Mouse (Mus musculus) stomach, embryonic 14.5 days (tissue): ENCODE data around the gene Inpp5k. TPM values are rescaled to one million over a fixed set of nuclear protein-coding genes. Genes with fewer than 3 reads are reported as not detected.

ENCODE experiments used
- ATAC-seq: fragments of 200-750 bp; cut with Nextera tagmentation; 2 replicates; pipeline ENCODE4 v1.8.0; 2017; ENCODE audit warnings: low read depth, moderate TSS enrichment; ENCODE audit not compliant: insufficient number of reproducible peaks, insufficient read depth, low FRiP score
- H3K27ac ChIP-seq: fragments of 300-500 bp; sonication (generic); 2 replicates; pipeline ENCODE4 v1.5.1; 2014; ENCODE audit warnings: mild to moderate bottlenecking, low read length, moderate library complexity, mixed read lengths
- H3K27me3 ChIP-seq: fragments of 300-500 bp; sonication (generic); 2 replicates; pipeline ENCODE4 v1.6.1; 2014; ENCODE audit warnings: low read length, control low read depth, mixed read lengths; ENCODE audit not compliant: control insufficient read depth, insufficient read depth
- H3K36me3 ChIP-seq: fragments of 300-500 bp; sonication (generic); 2 replicates; pipeline ENCODE4 v1.6.1; 2014; ENCODE audit warnings: mild to moderate bottlenecking, control low read depth, low read length, moderate library complexity, mixed read lengths; ENCODE audit not compliant: control insufficient read depth, insufficient read depth
- H3K4me1 ChIP-seq: fragments of 300-500 bp; sonication (generic); 2 replicates; pipeline ENCODE4 v1.6.1; 2014; ENCODE audit warnings: low read length, control low read depth, mixed read lengths; ENCODE audit not compliant: control insufficient read depth, insufficient read depth
- H3K4me2 ChIP-seq: fragments of 300-500 bp; sonication (generic); replicated peaks from 2 replicates; pipeline ENCODE4 v1.6.1; 2014; ENCODE audit warnings: low read depth, low read length, control low read depth
- H3K4me3 ChIP-seq: fragments of 300-500 bp; sonication (generic); 2 replicates; pipeline ENCODE4 v1.5.1; 2014; ENCODE audit warnings: low read depth, low read length, control low read depth
- H3K9ac ChIP-seq: fragments of 300-500 bp; sonication (generic); replicated peaks from 2 replicates; pipeline ENCODE4 v1.6.1; 2014; ENCODE audit warnings: low read depth, mild to moderate bottlenecking, control low read depth, low read length, moderate library complexity, mixed read lengths
- H3K9me3 ChIP-seq: fragments of 300-500 bp; sonication (generic); 2 replicates; pipeline ENCODE4 v1.6.1; 2016; ENCODE audit warnings: low read depth, low read length, control low read depth; ENCODE audit not compliant: control insufficient read depth
- WGBS: fragments of 180-500 bp; shearing (Covaris S2); extraction: QIAGEN DNeasy Blood & Tissue Kit; methylation state at CpG from one replicate; pipeline ENCODE4 v1.1.7; 2014; 5-methylcytosine and 5-hydroxymethylcytosine counted together
- polyA plus RNA-seq: library from polyadenylated mRNA; unstranded; fragments of >200 nt; fragmentation: Nextera tagmentation; extraction: Ambion mirVana; gene quantifications from 2 replicates; pipeline ENCODE4 v1.2.1, GENCODE M21; 2014

Inpp5k gene
- polyA plus RNA-seq, 1 experiment from 2014 or later, result 27.7 TPM

GRCm38 (mm10) chr11:75652942-75653684, 22.3 kb downstream of the Inpp5k start:
- peak overlapping the region; percentile 44 for H3K4me3 ChIP-seq
- no peak for ATAC-seq
- H3K27me3 ChIP-seq, result no peaks in the 10 kb centered on the region
- peak overlapping the region; percentile 81 for H3K4me2 ChIP-seq
- H3K9me3 ChIP-seq, result no peaks in the 10 kb centered on the region
- no peaks in the 10 kb centered on the region; the same call in 1 of the 2 replicates for H3K36me3 ChIP-seq
- H3K9ac ChIP-seq, result no peak overlapping the region; the same call in 1 of the 2 replicates
- 33% methylated on average over 14 of the region's 14 CpGs for WGBS
- peak overlapping the region; percentile 66 for H3K27ac ChIP-seq
- H3K4me1 ChIP-seq, result peaks cover 35% of the 10 kb centered on the region

- no peaks in the 10 kb centered on the region for H3K9me3 ChIP-seq
- ATAC-seq, result peak; percentile 68
- H3K4me2 ChIP-seq, result peak overlapping the region; percentile 81
- no peaks in the 10 kb centered on the region for H3K27me3 ChIP-seq
- peak overlapping the region; percentile 66 for H3K27ac ChIP-seq
- H3K9ac ChIP-seq, result peak overlapping the region; percentile 37
- peaks cover 35% of the 10 kb centered on the region for H3K4me1 ChIP-seq
- under 1% methylated on average over 44 of the region's 45 CpGs for WGBS
- no peaks in the 10 kb centered on the region; the same call in 1 of the 2 replicates for H3K36me3 ChIP-seq
- H3K4me3 ChIP-seq, result peak overlapping the region; percentile 44
Observed at GRCm38 (mm10) chr11:75653781-75654470, 23.1 kb downstream of the Inpp5k start.

GRCm38 (mm10) chr11:75654471-75655390, 23.9 kb downstream of the Inpp5k start:
- peaks cover 31% of the 10 kb centered on the region for H3K4me1 ChIP-seq
- WGBS, result 42% methylated on average over 25 of the region's 25 CpGs
- H3K27me3 ChIP-seq, result no peaks in the 10 kb centered on the region
- peak overlapping the region; percentile 72 for H3K27ac ChIP-seq
- H3K9me3 ChIP-seq, result no peaks in the 10 kb centered on the region
- ATAC-seq, result no peak
- H3K9ac ChIP-seq, result no peak overlapping the region
- peak overlapping the region; percentile 81 for H3K4me2 ChIP-seq
- peaks cover under 1% of the 10 kb centered on the region; the same call in 1 of the 2 replicates for H3K36me3 ChIP-seq
- peak overlapping the region; percentile 75 for H3K4me3 ChIP-seq

GRCm38 (mm10) chr11:75655621-75656545, 25.1 kb downstream of the Inpp5k start:
- H3K4me2 ChIP-seq, result peak overlapping the region; percentile 76
- H3K4me1 ChIP-seq, result peaks cover 31% of the 10 kb centered on the region
- peaks cover 12% of the 10 kb centered on the region; the same call in 1 of the 2 replicates for H3K36me3 ChIP-seq
- H3K27me3 ChIP-seq, result no peaks in the 10 kb centered on the region
- no peaks in the 10 kb centered on the region for H3K9me3 ChIP-seq
- peak overlapping the region; percentile 62 for H3K9ac ChIP-seq
- 1% methylated on average over 76 of the region's 78 CpGs for WGBS
- H3K4me3 ChIP-seq, result peak overlapping the region; percentile 75
- H3K27ac ChIP-seq, result peak overlapping the region; percentile 72
- ATAC-seq, result 0 out of 2 replicates have a peak, but pooled peaks have one; percentile 33

- Histone ChIP-seq H3K27ac (no peak overlapping the region; the same call in 1 of the 2 replicates), H3K36me3 (peaks cover 22% of the 10 kb centered on the region), H3K9ac (peak overlapping the region; percentile 62; the same call in 1 of the 2 replicates), H3K27me3 (no peaks in the 10 kb centered on the region), H3K4me3 (peak overlapping the region; percentile 75), H3K4me1 (peaks cover 31% of the 10 kb centered on the region), H3K4me2 (peak overlapping the region; percentile 76), H3K9me3 (no peaks in the 10 kb centered on the region)
- WGBS, result 54% methylated on average over 20 of the region's 20 CpGs
- ATAC-seq, result no peak
Observed at GRCm38 (mm10) chr11:75656621-75657590, 26.1 kb downstream of the Inpp5k start.

GRCm38 (mm10) chr11:75657841-75658240, 27.1 kb downstream of the Inpp5k start:
- H3K4me2 ChIP-seq, result no peak overlapping the region
- no peak overlapping the region for H3K9ac ChIP-seq
- peaks cover 26% of the 10 kb centered on the region for H3K4me1 ChIP-seq
- H3K27me3 ChIP-seq, result no peaks in the 10 kb centered on the region
- H3K9me3 ChIP-seq, result no peaks in the 10 kb centered on the region
- H3K27ac ChIP-seq, result no peak overlapping the region
- peaks cover 31% of the 10 kb centered on the region for H3K36me3 ChIP-seq
- H3K4me3 ChIP-seq, result no peak overlapping the region
- ATAC-seq, result no peak

- no peak overlapping the region for H3K4me3 ChIP-seq
- no peak for ATAC-seq
- no peak overlapping the region for H3K9ac ChIP-seq
- H3K27ac ChIP-seq, result no peak overlapping the region
- H3K9me3 ChIP-seq, result no peaks in the 10 kb centered on the region
- peaks cover 34% of the 10 kb centered on the region for H3K36me3 ChIP-seq
- H3K27me3 ChIP-seq, result no peaks in the 10 kb centered on the region
- WGBS, result 92% methylated on average over 13 of the region's 13 CpGs
- H3K4me1 ChIP-seq, result peaks cover 22% of the 10 kb centered on the region
- H3K4me2 ChIP-seq, result no peak overlapping the region
Observed at GRCm38 (mm10) chr11:75658311-75658710, 27.5 kb downstream of the Inpp5k start.
